Mouse (Mus musculus): ENCODE measurements around the gene Zbtb7a.

Zbtb7a gene

DNA sequence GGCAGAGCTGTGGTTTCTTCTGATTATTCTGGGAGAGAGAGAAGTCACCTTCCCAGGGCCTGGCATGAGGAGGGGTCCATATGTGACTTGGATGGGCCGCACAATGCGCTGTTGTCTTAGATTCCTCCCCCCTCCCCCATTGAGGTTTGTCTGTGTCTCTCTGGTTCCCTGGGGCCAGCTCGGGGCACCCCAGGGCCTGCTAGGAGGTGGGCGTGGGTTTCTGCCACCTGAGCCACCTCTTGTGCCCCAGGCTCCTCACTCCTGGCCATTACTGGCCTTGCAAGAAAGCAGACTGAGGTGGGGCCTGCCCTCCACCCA, 4.5 kb downstream of the Zbtb7a start:
- no peak for DNase-seq

GRCm38 (mm10) chr10:81140005-81140404, 5.0 kb downstream of the Zbtb7a start:
- DNase-seq = no peak

- DNase-seq = peak; percentile 39
Observed at GRCm38 (mm10) chr10:81140717-81141454, 5.9 kb downstream of the Zbtb7a start.

DNA sequence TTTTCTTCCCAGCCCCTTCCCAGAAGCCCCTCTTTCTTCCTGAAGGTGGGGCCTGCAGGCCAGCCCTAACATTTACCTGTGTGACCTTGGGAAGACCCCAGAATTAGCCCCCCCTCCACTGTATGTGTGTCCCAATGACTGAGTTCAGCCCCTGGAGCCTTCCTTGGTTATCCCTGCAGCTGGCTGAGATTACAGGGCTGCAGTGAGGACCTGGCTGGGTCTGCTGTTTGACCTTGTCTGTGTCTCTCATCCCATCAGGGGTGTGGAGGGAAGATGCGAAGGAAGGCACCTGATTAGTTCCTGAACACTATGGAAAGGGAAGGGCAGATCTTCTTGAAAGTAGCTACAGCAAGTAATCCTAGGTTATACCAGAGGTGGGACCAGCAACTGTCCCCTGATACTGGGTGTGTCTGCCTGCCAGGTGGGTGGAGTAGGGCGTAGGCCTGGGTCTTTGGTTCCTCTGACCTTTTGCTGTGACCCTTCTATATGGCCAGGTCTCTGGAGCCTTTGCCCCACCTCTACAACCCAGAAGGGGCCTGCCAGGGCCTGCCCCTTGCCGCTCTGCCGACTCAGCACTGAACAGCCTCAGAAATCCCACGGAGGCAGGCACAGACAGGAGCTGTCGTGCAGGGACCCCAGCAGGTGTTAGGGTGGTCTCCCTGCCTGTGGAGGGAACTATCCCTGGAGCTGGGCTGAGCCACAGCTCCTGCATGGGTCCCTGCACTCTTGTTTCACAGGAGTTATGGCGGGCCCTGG, 6.6 kb downstream of the Zbtb7a start:
- no peak for DNase-seq

DNA sequence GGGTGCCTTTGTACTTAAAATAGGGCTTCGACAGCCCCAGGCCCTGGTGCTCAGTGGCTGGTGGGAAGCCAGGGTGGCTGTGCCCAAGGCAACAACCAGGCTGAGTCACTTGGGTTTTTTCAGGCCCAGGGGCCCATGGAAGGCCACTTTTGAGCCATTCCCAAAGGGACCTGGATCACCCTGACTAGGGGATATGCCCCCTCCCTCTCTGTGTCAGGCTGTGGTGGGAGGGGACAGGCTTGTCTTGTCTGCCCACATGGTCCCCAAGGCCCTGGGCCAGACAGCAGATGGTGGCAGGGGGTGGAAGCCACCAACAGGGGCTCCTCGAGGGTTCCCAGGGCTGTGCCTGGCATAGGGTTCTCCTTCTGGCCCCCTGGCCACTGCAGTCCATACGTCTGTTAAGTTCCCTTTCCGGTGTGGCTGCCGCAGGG, 7.5 kb downstream of the Zbtb7a start:
- no peak for DNase-seq

GRCm38 (mm10) chr10:81143157-81143633, 8.2 kb downstream of the Zbtb7a start:
- no peak for DNase-seq

DNA sequence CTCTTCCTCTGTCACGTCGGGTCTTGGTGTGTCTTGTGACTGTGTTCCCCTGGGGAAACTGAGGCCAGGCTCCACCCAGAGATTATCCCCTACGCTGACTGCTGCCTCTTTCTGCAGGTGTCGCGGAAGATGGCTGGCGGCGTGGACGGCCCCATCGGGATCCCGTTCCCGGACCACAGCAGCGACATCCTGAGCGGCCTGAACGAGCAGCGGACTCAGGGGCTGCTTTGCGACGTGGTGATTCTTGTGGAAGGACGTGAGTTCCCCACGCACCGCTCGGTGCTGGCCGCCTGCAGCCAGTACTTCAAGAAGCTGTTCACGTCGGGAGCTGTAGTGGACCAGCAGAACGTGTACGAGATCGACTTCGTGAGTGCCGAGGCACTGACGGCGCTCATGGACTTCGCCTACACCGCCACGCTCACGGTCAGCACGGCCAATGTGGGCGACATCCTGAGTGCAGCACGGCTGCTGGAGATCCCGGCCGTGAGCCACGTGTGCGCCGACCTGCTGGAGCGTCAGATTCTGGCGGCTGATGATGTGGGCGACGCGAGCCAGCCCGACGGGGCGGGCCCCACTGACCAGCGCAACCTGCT, 8.9 kb downstream of the Zbtb7a start:
- DNase-seq = no peak

- DNase-seq = no peak
Observed at GRCm38 (mm10) chr10:81144667-81145066, 9.6 kb downstream of the Zbtb7a start.

GRCm38 (mm10) chr10:81145307-81145706, 10.3 kb downstream of the Zbtb7a start:
- no peak for DNase-seq

DNA sequence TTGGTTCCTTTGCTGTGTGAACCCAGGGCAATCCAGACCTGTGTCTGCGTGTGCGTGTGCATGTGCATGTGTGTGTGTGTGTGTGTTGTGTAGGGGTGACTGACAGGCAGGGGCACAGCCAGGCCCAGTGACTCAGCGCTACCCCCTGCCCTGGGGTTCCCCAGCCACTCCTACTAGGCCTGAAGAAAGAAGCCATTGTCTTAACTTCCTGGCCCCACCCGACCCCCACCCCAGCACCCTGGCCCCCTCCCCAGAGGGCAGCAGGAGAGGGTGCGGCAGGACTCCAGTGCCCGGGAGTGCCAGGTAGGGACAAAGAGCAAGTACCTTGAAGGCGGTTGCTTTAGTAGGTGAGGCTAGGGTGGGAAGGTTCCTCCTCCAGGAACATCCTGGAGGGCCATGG, 10.8 kb downstream of the Zbtb7a start:
- DNase-seq = no peak

GRCm38 (mm10) chr10:81146296-81146695, 11.3 kb downstream of the Zbtb7a start:
- DNase-seq = no peak

GRCm38 (mm10) chr10:81151261-81151660, 16.2 kb downstream of the Zbtb7a start:
- no peak for DNase-seq

DNA sequence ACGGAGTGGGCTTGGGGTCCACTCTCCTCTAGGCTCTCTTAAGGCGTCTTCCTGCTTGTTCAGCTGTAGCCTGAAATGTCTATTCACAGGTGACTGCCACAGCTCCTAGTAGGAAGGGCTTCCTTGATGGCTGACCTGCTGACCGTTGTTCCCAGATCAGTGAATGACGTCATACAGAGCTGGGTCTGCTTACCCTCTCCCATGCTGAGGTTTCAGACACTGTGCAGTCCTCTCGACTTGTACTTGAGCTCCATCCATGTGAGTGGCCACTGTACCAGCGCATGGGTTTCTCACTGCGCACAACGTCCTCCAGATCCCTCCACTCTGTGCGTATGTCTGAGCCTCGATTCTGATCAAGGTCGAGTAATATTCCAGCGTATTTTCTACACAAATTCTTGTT, 17.6 kb downstream of the Zbtb7a start:
- DNase-seq = no peak

GRCm38 (mm10) chr10:81154313-81154712, 19.3 kb downstream of the Zbtb7a start:
- no peak for DNase-seq

- DNase-seq = no peak
Observed at GRCm38 (mm10) chr10:81154736-81155135, 19.7 kb downstream of the Zbtb7a start.

GRCm38 (mm10) chr10:81161602-81162317, 26.7 kb downstream of the Zbtb7a start:
- DNase-seq = peak; percentile 69

- DNase-seq = no peak
Observed at GRCm38 (mm10) chr10:81162318-81162652, 27.3 kb downstream of the Zbtb7a start.

DNA sequence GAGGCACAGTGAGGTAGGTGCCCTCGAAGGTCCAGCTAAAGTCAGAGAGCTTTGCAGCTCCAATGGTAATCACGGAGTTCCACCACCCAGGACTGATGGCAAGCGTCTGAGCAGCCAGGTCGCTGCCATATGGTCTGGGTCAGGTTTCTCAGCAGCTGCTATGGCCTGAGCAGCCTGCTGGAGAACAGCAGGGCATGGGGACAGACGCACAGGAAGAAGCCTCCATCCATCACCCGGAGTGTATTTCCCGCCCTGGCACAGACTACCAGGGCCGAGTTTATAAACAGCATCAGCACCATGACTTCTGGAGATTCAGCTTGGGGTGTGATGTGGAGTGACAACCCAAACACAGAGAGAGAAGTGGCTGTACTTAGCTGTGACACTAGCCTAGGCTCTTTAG, 30.1 kb downstream of the Zbtb7a start:
- DNase-seq = no peak

GRCm38 (mm10) chr10:81167200-81168086, 32.4 kb downstream of the Zbtb7a start, which contains the start of gene Pias4:
Gene Pias4 (minus strand): TSS chr10:81167923.
- DNase-seq = peak; percentile 100

DNA sequence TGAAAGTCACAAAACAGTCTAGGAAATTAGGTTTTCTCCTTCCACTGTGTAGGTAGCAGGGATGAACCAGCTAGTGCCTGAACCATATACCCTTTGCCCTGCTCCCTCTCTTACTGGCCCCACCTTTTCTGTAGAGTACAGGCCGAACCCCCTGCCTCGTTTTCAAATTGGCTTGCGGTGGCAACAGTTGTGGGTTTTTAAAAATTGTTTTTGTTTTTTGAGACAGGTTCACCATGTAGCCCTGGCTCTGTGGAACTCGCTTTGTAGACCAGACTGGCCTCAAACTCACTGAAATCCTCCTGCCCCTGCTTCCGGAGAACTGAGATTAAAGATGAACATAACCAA, 33.0 kb downstream of the Zbtb7a start:
- DNase-seq = no peak

GRCm38 (mm10) chr10:81168521-81169244, 33.7 kb downstream of the Zbtb7a start:
- DNase-seq = peak; percentile 89

Measured in kidney, adult 11 months (tissue).